Mouse (Mus musculus) CH12.LX (cell line): ENCODE measurements around the gene Zbbx. TPM values are rescaled to one million over a fixed set of nuclear protein-coding genes. Genes with fewer than 3 reads are reported as not detected.

ENCODE experiments used
- DNase-seq: peaks from one replicate; pipeline ENCODE4 v3.0.0-alpha.2; 2013; ENCODE audit errors: extremely low read depth
- H3K27ac ChIP-seq: 2 replicates; pipeline ENCODE4 v1.5.1; 2012; ENCODE audit warnings: low read depth, mild to moderate bottlenecking, control low read depth, moderate library complexity; ENCODE audit not compliant: insufficient read depth
- H3K27me3 ChIP-seq: replicated peaks from 2 replicates; pipeline ENCODE3; 2012; ENCODE audit warnings: inconsistent platforms
- H3K36me3 ChIP-seq, 2 experiments: replicated peaks in 1 of 2; 2 replicates each; pipeline versions ENCODE3 to v1.6.1; 2012; ENCODE audit warnings: inconsistent platforms in 1 of 2, low read length in 1 of 2, mild to moderate bottlenecking in 1 of 2, mixed read lengths in 1 of 2, moderate library complexity in 1 of 2; ENCODE audit not compliant: control insufficient read depth in 1 of 2, insufficient read depth in 1 of 2
- H3K4me1 ChIP-seq, 2 experiments: 2 replicates each; pipeline ENCODE4 v1.6.1; 2012; ENCODE audit warnings: inconsistent platforms in 1 of 2, moderate library complexity in 1 of 2; ENCODE audit not compliant: insufficient read depth in 2 of 2, control insufficient read depth in 1 of 2
- H3K4me2 ChIP-seq: 2 replicates; pipeline ENCODE4 v1.6.1; 2012; ENCODE audit warnings: low read depth, mild to moderate bottlenecking, control low read depth; ENCODE audit not compliant: poor library complexity, insufficient read depth, severe bottlenecking
- H3K4me3 ChIP-seq, 3 experiments: fragments of 150-350 bp in 1 of 3; sonication (generic) in 1 of 3; replicated peaks in 1 of 3; 2 replicates each; pipeline versions ENCODE3 to v1.5.1; 2011 to 2012; ENCODE audit warnings: low read depth in 2 of 3, low read length in 2 of 3, mild to moderate bottlenecking in 2 of 3, moderate library complexity in 2 of 3, control low read depth in 1 of 3, improper control_type of control experiment in 1 of 3, inconsistent platforms in 1 of 3, mixed read lengths in 1 of 3; ENCODE audit not compliant: poor library complexity in 1 of 3
- H3K79me2 ChIP-seq: replicated peaks from 2 replicates; pipeline ENCODE4 v1.6.1; 2012; ENCODE audit warnings: mild to moderate bottlenecking, moderate library complexity; ENCODE audit not compliant: control insufficient read depth, poor library complexity, insufficient read depth, severe bottlenecking; ENCODE audit errors: extremely low read depth
- H3K9ac ChIP-seq: 2 replicates; pipeline ENCODE4 v1.6.1; 2012; ENCODE audit warnings: low read depth, mild to moderate bottlenecking, control low read depth, moderate library complexity; ENCODE audit not compliant: insufficient read depth
- H3K9me3 ChIP-seq: replicated peaks from 2 replicates; pipeline ENCODE3; 2012; ENCODE audit warnings: low read length, inconsistent platforms, mixed read lengths
- E2F4 ChIP-seq: IDR thresholded peaks from 2 replicates; pipeline ENCODE4 v1.6.1; 2011; ENCODE audit warnings: low read depth, low read length, improper control_type of control experiment; ENCODE audit not compliant: insufficient replicate concordance
- EP300 ChIP-seq: IDR thresholded peaks from 2 replicates; pipeline ENCODE4 v1.6.1; 2011; ENCODE audit warnings: low read length, improper control_type of control experiment
- HCFC1 ChIP-seq: IDR thresholded peaks from 2 replicates; pipeline ENCODE4 v1.6.1; 2012; ENCODE audit warnings: low read depth, mild to moderate bottlenecking, inconsistent platforms, low read length, improper control_type of control experiment
- JUND ChIP-seq: conservative IDR thresholded peaks from 2 replicates; pipeline ENCODE4 v1.6.1; 2011; ENCODE audit warnings: low read depth, low read length, improper control_type of control experiment
- MAFK ChIP-seq: IDR thresholded peaks from 2 replicates; pipeline ENCODE4 v1.6.1; 2011; ENCODE audit warnings: low read length, improper control_type of control experiment; ENCODE audit not compliant: insufficient replicate concordance
- MAX ChIP-seq: IDR thresholded peaks from 2 replicates; pipeline ENCODE4 v1.6.1; 2011; ENCODE audit warnings: low read length, improper control_type of control experiment
- MAZ ChIP-seq: IDR thresholded peaks from 2 replicates; pipeline ENCODE4 v1.6.1; 2012; ENCODE audit warnings: low read depth, mild to moderate bottlenecking, inconsistent platforms, low read length, improper control_type of control experiment, moderate library complexity
- MXI1 ChIP-seq: IDR thresholded peaks from 2 replicates; pipeline ENCODE4 v1.6.1; 2011; ENCODE audit warnings: mild to moderate bottlenecking, low read depth, low read length, improper control_type of control experiment
- USF2 ChIP-seq: conservative IDR thresholded peaks from 2 replicates; pipeline ENCODE4 v1.6.1; 2011; ENCODE audit warnings: low read depth, low read length, improper control_type of control experiment
- ZNF384 ChIP-seq: IDR thresholded peaks from 2 replicates; pipeline ENCODE4 v1.6.1; 2012; ENCODE audit warnings: low read depth, low read length, improper control_type of control experiment, inconsistent platforms
- dilution Hi-C: fragments of 300-500 bp; cut with MboI; formaldehyde crosslinking; loops from 2 replicates; pipeline ENCODE4 v1.14.3; 2020; ENCODE audit warnings: low sequenced_read_pairs; ENCODE audit not compliant: extremely low pct_unique_long_range_greater_than_20kb, extremely low pct_ligation_motif_present
- in situ Hi-C: fragments of 300-500 bp; cut with MboI; formaldehyde crosslinking; loops from 3 replicates; pipeline ENCODE4 v1.14.3; 2019; ENCODE audit warnings: low sequenced_read_pairs, low pct_ligation_motif_present, low pct_unique_long_range_greater_than_20kb, mixed read lengths
- polyA plus RNA-seq: library from polyadenylated mRNA; unstranded; fragments of >175 nt; gene quantifications from 2 replicates; pipeline ENCODE4 v1.2.1, GENCODE M21; 2012; ENCODE audit warnings: low read depth; ENCODE audit not compliant: insufficient read length
- total RNA-seq, 2 experiments: library from RNA; depleted of rRNA; stranded (reverse); fragments of 300-350 nt in 1 of 2; fragments of >200 nt in 1 of 2; gene quantifications; 2 replicates each; pipeline ENCODE4 v1.2.3; 2012 to 2014

The Zbbx gene
- total and polyA plus RNA-seq, 3 experiments = not detected

GRCm38 (mm10) chr3:75009701-75010100 is 155.1 kb downstream of the Zbbx start:
- in situ Hi-C loops = no loop called here
- no peaks in the 10 kb centered on the region for H3K36me3 ChIP-seq
- H3K4me3 ChIP-seq = no peak overlapping the region
- no peak for TF ChIP-seq MAX
- no peak for TF ChIP-seq MAFK
- TF ChIP-seq HCFC1 = no peak
- TF ChIP-seq USF2 = no peak
- TF ChIP-seq MXI1 = no peak
- no peak for TF ChIP-seq E2F4
- no peak for TF ChIP-seq JUND
- TF ChIP-seq EP300 = no peak
- no peak for TF ChIP-seq ZNF384
- TF ChIP-seq MAZ = no peak
- TF ChIP-seq, all 38 proteins: peak for 0
- peaks cover 7% of the 10 kb centered on the region for H3K9me3 ChIP-seq
- H3K4me1 ChIP-seq = no peaks in the 10 kb centered on the region
- no peak overlapping the region for H3K4me2 ChIP-seq
- no peak overlapping the region for H3K9ac ChIP-seq
- no peaks in the 10 kb centered on the region for H3K27me3 ChIP-seq
- DNase-seq = no peak
- dilution Hi-C loops = no loop called here
- no peaks in the 10 kb centered on the region for H3K79me2 ChIP-seq
- no peak overlapping the region for H3K27ac ChIP-seq

Other genes with a start within 250 kb of the Zbbx start
- not detected in 2 replicates for gene Serpini2, start 105.0 kb upstream of the Zbbx start, total RNA-seq (2012; rRNA removed)
- not detected in 2 replicates for gene Serpini2, start 105.0 kb upstream of the Zbbx start, total RNA-seq (2014; rRNA removed)
- not detected in 2 replicates for gene Serpini2, start 105.0 kb upstream of the Zbbx start, polyA plus RNA-seq